Mouse (Mus musculus) c-Kit-positive CD71-positive TER-119-negative erythroid progenitor cells, embryonic 14.5 days (primary cell): ENCODE data around the gene Cat.
A peak's percentile ranks its signal among the peaks of the same experiment; 100 is the strongest.

ENCODE experiments used
- DNase-seq: peaks from one replicate; pipeline ENCODE4 v3.0.0-alpha.2; 2013; ENCODE audit warnings: low read depth

Cat gene

DNA sequence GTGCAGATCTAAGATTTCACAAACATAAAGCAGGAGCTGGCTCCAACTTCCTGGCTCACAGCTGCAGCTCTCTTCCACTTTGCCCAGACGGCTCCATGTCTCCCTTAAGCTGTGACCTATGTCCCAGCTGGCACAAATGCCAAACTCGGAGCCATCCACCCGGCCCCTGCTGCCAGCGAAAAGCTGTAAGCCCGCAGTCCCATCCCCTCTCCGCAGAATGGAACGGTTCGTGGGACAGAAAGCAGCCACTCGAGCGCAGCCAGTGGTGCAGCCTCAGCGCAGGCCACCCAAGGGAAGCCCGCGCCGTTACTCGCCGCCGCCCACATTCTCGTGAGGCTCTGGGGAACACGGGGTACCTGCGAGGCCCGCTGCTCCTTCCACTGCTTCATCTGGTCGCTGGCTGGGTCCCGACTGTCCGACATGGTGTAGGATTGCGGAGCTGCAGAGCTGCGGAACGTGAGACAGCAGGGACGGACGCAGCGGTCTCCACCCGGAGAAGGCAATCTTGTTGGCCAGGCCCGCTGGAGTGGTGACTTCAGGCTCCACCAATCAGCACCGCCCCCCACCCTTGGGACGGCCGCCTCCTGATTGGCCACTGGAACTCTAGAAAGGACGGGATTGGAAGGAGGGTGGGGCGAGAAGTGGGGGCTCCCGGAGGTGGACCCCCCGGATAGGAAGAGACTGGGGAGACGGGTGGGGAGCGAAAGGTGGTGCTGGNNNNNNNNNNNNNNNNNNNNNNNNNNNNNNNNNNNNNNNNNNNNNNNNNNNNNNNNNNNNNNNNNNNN is at the start of gene Cat:
TSS of gene Cat (minus strand) at position 544 of the 785 bp plus-strand sequence.
- DNase-seq = peak; percentile 91

DNA sequence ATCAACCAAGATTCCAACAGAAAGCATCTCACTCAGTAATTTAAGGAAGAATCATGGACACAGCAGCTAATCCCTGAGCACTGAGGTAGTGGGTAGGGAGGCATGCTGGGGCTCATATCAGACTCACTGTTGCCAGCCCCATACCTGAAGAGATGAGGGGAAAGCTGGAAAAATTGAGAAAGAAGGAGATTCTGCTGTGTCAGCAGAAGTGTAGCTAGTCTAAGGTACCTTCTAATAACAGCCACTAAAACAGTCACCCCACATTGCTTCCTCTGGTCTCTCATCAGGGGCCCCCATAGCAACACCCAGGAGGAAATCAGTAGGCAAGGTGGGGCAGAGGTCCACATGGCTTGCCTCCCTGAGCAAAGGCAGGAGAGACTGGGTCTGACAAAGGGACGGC is 40.6 kb upstream of the Cat start:
- DNase-seq = no peak

DNA sequence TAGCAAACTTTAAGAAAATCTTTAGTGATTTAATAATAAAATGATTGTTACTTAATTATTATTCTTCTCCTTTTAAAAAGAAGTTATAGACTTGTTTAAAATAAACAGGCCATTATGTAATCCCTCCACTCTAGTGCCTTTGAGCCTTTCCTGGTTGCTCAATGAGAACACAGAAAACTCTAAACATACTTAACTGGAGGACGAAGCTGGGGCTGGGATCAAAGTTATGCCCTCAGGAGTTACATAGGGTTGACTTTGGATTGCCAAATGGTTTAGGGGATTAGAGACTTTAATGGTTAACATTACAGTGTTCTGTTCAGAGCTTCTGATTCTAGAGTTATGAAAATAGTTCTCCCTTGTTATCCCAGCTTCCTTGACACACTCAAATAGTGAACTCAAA is 31.5 kb upstream of the Cat start:
- DNase-seq = no peak

DNA sequence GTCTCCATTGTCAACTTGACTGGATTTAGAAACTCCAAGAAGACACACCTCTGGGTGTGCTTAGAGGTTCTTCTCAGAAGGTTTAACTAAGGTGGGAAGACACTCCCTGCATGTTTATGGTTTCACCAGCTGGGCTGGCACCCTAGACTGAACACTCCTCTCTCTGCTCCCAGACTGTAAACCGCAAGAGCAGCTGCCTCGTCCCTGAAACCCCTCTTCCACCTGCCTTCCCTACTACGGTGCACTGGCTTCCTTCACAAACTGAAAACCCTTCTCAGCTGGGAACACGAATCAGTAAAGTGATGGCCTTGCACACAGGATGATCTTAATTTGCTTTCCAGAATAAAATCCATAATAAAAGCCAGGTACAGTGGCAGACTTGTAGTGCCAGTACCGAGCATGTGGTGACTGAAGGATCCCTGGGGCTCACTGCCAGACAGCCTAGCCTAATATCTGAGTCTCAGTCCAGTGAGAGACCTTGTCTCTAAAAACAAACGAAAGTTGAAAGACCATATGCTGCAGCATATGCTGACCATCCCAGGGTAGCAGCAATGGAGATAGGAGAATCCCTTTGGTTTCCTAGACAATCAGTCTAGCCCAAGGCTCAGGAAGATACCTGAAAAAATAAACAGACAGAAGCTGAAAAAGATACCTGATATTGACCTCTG is 30.7 kb upstream of the Cat start:
- DNase-seq = no peak

DNA sequence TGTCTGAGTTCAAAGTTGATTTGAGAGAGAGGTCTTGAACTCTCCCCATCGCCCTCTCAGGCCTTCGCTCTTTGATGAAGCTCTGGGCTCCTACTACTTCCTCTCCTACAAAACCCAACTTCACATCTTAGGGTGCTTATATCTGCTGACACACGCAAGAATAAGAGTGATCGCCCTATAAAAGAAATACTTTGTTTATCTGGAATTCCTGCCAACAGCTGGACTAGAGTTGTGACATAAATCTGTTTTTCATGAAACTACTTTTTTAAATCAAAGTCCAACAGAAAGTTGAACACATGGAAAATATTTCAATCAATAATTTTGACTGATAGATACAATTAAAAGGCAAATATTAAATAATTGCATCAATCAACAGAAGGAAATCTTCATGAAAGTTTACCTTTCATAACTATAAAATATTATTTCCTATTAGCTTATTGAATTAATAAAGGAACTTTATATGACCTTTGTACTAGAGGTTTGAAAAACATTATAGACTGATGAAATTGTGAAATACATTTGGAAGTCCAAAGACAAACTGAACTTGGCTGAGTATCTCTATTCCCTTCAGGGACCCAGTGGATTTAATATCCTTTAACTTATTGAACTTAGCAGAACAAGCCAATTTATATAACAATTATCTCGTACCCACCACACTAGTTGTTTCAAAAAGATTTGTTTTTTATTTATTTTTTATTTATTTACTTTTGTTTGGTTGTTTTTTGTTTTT is 27.3 kb upstream of the Cat start:
- no peak for DNase-seq

DNA sequence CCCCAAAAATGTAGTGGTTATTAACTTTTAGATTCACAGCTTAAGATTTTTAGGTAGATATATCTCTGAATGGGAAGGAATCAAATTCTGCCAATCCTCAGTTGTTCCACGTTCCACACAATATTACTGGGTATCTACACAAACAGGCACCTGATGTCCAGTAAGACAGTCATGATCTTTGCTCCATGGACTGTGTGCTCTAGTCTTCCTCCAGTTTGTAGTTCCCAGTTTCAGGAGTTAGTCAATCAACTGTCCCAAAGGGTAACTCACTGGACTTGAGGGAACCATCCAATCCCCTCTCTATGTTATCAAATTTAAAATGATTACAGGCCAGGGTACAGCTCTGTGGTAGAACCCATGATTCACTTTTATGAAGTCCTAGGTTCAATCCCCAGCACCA is 26.7 kb upstream of the Cat start:
- DNase-seq = no peak

DNA sequence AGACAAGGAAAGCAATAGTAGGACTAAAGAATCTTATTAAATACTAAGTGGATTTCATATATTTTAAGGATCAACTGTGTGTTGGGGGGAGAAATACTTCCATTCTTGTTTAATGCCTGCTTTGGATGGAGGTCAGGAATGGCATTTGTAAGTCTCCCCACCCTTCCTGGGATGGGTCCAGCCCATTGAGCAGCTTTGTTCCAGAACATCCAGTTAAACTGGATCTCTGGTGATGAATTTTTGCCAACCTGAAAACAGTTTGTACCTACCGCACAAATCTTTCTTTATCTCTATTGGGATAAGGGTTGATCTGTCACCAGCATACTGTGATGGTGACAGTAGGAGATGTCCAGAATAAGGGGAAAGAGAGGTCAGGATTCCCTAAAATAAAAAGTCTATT is 26.1 kb upstream of the Cat start:
- DNase-seq = no peak

DNA sequence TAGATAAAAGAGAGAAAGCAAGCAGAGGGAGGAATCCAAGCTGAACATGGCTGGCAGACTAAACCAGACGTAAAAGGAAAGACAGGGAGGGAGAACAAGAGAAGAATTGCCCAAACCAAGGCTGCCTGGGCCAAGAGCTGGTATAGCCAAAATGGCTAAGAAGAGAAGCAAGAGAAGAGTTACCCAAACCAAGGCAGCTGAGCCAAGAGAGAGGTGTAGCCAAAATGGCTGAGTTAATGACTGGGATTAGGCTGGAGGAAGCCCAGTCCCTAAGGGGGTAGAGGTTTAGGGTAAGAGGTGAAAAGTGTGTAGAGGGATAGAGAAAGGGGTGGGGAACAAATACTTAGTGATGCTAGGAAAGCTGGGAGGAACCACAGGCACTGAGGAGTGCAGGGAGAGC is 22.7 kb upstream of the Cat start:
- no peak for DNase-seq

DNA sequence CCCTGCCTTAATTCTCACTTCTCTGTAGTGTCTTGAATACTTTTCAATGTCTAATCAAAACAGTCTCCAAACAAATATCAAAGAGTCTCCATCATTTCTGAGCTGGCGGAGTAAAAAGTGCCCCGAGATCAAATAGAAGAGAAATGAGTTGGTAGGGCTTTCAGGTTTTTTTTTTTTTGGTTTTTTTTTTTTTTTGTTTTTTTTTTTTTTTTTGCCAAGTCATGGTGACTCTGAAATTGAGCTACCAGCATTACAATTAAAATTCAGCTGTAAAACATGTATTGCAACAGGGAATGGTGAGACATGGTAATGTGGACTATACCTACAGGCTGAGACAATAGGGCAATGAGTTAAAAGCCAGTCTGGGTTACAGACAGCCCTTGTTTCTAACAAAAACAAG is 21.0 kb upstream of the Cat start:
- DNase-seq = no peak

DNA sequence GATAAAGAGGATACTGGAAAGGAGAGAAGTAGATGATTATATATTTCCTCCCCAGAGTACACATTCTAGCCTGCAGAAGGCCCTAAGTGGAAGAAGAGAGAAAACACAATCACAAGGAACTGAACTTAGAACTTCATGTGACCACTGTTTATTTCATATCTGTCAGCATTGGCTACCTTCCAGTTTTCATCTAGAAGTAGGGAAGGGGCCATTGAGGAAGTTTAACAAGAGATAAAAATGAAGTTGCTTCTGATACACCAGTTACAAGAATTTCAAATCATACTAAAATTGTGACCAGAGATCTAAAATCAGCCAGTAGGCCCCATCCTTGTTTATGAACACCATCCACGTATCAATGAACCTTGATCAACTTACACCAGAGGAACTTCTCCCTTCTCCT is 19.5 kb upstream of the Cat start:
- DNase-seq = no peak

DNA sequence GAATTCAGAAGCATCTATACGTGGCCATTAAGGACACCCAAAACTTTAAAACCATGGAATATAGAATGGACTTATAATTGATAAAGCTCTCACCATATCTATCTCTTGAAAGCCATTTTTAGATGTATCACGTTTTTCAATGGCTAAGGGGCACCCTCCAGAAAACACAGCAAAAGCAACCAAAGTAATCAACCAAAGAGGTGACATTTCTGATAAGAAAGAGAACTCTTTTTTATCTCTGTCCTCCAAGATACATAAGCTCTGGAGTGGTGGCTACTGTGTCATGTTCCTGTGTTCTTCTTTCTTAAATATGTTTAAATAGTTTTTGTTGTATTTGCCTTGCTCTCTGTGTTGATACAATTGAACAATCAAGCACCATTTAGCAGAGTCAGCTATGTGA is 15.8 kb upstream of the Cat start:
- no peak for DNase-seq

DNA sequence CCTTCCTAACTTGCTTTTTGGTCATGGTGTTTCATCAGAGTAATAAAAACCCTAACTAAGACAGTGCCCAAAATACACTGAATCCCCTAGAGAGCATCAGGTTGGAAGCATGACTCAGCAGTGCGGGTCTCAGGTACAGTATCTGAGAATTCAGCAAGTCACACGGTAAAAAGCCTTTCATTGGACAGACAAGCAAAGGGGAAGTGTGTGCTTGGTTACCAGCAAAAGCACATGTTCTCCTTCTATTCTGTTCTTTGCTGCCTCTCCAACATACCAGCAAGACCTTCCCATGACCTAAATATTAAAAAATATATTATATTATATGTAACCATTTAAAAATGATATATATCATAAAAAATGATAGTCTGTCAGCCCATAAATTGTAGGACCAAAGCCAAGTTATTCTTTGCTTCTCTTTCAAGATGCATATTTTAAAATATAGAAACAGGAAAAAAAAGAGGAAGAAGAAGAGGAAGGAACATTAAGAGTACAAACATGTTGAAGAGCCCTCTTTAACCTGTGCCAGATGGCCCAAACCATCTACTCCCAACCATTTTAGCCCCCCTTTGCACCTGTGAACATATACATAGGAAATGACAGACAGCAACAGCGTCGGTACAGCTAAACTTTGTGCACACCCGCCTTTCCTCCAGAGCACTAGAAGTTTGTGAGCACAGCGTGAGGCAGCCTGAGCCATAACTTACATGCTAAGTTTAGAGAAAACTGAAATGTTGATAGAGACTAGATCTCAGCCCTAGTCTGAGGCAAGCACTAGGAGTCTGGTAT is 10.9 kb upstream of the Cat start:
- no peak for DNase-seq

DNA sequence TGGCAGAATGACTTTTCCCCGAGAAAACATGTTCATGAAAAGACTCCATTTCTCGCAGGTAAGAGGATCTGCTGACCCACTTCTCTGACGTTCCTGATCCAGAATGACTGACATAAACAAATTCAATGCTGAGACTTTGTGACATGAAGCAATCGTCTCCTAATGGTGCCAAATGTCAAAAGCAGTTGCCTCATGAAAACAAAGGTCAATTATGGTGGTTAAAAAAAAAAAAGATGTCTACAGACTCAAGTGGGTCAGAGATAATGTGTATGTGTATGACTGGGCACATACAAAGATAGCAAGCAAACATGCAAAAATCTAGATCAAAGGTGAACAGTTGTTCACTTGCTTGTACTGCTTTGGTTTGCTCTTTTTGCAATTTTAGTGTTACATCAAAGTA is 8.9 kb upstream of the Cat start:
- no peak for DNase-seq

DNA sequence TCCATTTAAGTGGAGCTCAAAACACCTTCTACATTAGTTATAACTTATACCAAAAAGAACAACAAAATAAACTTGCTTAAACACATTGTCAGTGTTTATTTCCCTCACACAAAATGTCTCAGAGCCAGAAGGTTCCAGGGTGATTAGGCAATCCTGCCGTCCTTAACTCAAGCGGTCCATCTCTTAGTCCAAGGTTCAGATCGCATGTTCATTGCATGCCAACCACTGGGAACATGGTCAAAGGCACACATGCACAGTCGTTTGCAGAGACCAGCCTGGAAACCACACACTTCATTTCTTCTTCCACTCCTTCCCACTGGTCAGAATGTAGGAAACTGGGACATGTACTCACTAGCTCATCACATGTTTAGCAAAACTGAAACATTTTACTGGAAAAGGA is 7.6 kb upstream of the Cat start:
- no peak for DNase-seq

DNA sequence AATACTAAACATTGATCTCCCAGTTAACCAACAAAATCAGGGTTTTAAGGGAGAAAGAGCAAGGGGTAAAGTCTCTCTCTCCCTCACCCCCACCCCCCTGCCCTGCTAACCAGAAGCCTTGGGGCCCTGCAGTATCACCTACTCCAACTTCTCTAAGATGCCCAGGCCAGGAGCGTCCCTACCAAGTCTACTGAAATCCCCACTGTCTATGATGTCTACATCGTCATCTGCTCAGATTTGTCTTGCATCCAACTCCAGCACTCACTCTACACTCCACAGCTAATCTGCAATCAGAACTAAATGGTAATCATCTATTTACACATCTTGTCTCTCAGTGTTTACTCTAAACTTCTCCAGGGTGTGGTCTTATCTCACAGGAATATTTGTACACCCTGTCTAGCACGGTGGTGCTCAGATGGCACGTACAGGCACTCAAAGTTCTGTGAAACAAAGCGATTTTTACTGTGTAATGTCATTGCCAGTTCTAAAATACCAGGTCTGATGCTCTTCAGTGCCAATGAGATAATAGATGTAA is 907 bp downstream of the Cat start:
- DNase-seq = peak; percentile 71

DNA sequence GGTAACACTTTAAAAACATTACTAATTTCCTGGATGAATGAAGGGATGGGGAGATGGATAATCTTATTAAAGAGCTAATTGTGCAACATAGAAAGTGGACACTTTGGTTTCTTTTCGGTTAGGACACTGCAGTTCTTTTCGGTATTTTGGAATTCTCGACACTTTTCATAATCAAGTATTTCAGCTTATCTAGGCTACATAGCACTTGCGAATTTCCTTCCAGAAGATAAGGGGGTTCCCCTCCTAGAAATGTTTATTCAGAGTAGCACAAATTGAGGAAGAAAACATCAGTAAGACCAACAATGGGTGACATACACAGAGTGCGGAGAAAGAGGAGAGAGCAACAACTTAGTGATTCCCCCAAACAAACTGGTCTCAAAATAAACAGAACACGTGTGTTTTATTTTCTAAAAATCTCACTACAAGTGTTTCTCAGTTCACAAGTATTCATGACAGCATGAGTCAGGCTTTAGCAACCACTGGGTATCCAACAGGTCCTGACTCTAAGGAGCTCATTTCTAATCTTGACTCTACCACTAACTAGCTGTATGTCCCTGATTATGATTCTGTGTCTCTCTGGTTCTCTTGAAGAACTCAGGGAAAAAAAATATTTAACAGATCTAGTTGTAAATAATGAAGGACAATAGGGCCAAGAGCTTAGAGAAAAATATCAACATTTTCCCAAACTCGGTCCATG is 1.5 kb downstream of the Cat start:
- peak; percentile 65 for DNase-seq

DNA sequence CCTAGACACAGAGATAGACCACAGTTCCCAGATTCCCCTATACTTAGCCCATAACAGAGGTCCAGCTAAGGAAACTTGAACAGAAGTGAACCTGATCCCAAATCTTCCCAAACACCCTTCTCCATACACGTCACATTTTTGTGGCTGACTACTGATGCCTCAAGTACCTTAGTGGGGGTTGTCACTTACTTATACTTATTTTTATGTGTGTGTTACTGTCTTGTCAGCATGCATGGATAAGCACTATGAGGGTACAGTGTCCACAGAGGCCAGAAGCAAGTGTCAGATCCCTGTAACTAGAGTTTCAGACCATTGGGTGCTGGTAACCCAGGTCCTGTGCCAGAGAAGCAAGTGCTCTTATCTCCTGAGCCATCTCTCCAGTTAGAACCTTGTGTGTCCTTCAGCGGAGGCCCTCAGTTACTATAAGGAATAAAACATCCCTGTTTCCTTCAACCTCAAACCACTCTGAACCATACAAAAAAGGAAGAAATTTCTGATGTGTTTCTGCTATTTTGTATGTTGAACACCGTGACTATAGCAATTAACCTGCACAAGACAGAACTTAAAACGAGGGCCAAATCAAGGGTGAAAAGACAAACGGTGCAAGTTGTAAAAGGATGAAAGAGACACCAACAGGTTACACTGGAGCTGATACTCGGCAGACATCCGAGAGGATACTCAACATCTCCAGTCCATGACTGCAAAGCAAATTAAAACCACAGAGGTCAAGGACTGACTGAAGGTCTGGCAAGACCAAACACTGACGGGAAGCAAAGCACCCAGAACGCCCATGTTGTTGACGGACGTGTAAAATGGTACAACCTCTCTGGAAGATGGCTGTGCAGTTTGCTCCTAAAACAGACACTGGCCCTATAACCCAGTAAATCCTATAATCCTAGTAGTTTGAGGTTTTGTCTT is 3.4 kb downstream of the Cat start:
- DNase-seq = no peak

DNA sequence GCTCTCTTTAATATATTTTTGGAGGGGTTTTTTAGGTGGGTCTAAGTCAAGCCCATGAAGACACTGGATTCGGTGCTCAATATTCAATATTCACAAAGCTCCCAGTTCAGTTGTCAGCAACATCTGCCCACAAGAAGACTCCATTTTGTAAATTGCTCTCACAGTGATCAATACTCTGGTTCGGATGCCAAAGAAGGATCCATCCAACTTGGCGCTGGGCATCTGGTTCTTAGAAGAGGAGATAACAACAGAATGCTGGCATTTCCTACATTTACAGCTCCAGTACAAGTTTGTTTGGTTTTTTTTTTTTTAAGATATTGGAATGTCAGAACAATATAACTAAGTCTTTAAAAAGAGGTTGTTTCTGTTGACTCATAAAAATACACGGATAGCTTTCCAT is 4.1 kb downstream of the Cat start:
- DNase-seq = no peak

DNA sequence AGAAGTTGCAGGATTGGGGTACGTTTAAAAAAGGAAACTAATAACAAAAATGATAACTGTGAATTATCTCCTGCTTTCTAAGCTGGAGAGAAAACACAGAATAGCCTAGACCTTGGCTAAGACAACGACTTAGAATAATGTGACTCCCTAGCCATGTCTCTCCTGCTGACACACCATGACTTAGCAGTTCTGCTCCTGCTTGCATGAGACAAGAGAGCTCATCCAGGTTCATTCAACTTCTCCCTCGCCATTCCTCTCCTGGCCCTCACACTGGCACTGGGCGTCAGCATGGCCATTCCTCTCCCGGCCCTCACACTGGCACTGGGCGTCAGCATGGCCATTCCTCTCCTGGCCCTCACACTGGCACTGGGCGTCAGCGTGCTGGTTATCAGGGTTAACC is 4.7 kb downstream of the Cat start:
- DNase-seq = peak; percentile 62

DNA sequence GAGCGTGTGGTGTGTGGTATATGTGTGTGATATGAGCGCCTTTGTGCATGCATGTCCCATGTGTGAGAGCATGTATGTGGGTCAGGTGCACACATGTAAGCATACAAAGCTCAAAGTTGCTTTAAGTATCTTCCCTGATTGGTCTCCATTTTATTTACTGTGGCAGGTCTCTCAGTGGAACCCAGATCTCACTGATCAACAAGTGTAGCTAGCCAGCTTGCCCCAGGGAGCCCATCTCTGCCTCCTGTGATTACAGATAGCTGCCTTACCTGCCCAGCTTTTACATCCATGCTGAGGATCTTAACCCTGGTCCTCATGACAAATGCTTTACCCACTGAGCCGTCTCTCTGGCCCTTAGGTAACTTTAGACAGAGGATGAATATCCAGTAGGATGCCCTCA is 6.6 kb downstream of the Cat start:
- DNase-seq = no peak
